Mouse (Mus musculus) intestine, postnatal 0 days (tissue): ENCODE measurements around the gene Fastkd3. TPM values are rescaled to one million over a fixed set of nuclear protein-coding genes. Genes with fewer than 3 reads are reported as not detected.

Source experiments
- ATAC-seq: fragments of 200-750 bp; cut with Nextera tagmentation; 2 replicates; pipeline ENCODE4 v1.8.0; 2017; ENCODE audit warnings: mild to moderate bottlenecking, moderate TSS enrichment, moderate library complexity
- H3K27ac ChIP-seq: fragments of 300-500 bp; sonication (generic); 2 replicates; pipeline ENCODE4 v1.5.1; 2014; ENCODE audit warnings: mild to moderate bottlenecking, low read depth, low read length, moderate library complexity
- H3K27me3 ChIP-seq: fragments of 300-500 bp; sonication (generic); replicated peaks from 2 replicates; pipeline ENCODE4 v1.6.1; 2014; ENCODE audit warnings: low read length, mixed read lengths; ENCODE audit not compliant: control insufficient read depth, insufficient read depth
- H3K36me3 ChIP-seq: fragments of 300-500 bp; sonication (generic); 2 replicates; pipeline ENCODE4 v1.6.1; 2014; ENCODE audit warnings: mild to moderate bottlenecking, moderate library complexity; ENCODE audit not compliant: control insufficient read depth, insufficient read depth
- H3K4me1 ChIP-seq: fragments of 300-500 bp; sonication (generic); replicated peaks from 2 replicates; pipeline ENCODE4 v1.6.1; 2014; ENCODE audit warnings: antibody characterized with exemption, low read length, mixed read lengths; ENCODE audit not compliant: control insufficient read depth, insufficient read depth
- H3K4me2 ChIP-seq: fragments of 300-500 bp; sonication (generic); replicated peaks from 2 replicates; pipeline ENCODE4 v1.6.1; 2014; ENCODE audit warnings: low read depth, mild to moderate bottlenecking, moderate library complexity
- H3K4me3 ChIP-seq: fragments of 300-500 bp; sonication (generic); 2 replicates; pipeline ENCODE4 v1.5.1; 2014; ENCODE audit warnings: low read depth, low read length
- H3K9ac ChIP-seq: fragments of 300-500 bp; sonication (generic); 2 replicates; pipeline ENCODE4 v1.6.1; 2014; ENCODE audit warnings: mild to moderate bottlenecking, low read depth, low read length
- H3K9me3 ChIP-seq: fragments of 300-500 bp; sonication (generic); 2 replicates; pipeline ENCODE4 v1.6.1; 2016; ENCODE audit warnings: mixed run types; ENCODE audit not compliant: control insufficient read depth
- CTCF ChIP-seq: sonication (generic); IDR thresholded peaks from 2 replicates; pipeline ENCODE4 v1.5.1; 2016; ENCODE audit warnings: low read depth, mild to moderate bottlenecking, control low read depth, antibody characterized with exemption, moderate library complexity
- WGBS: fragments of 180-500 bp; shearing (Covaris S2); extraction: QIAGEN DNeasy Blood & Tissue Kit; methylation state at CpG from one replicate; pipeline ENCODE4 v1.1.7; 2014; 5-methylcytosine and 5-hydroxymethylcytosine counted together
- polyA plus RNA-seq: library from polyadenylated mRNA; unstranded; fragments of >200 nt; fragmentation: Nextera tagmentation; extraction: Ambion mirVana; gene quantifications from 2 replicates; pipeline ENCODE4 v1.2.1, GENCODE M21; 2015

Gene Fastkd3
- polyA plus RNA-seq, 1 experiment from 2014 or later = 19.1 TPM

DNA sequence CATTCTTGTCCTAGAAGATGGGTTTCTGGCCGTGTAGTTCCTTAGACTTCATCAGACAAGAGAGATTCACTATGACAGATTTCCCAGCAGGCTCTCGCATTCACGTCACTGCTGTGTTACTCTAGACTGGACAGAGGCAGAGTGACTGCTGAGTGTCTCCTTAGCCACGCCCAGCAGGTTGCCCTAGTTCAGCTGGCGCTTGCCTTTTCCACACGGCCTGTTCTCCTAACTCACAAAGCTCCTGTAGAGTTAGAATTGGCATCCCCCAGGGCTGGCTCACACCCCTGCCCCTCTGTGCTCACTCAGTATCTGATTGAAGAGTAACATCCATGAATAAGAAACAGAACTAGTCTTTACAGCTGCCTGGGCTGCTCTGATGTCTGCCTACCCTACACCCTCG is 3.4 kb downstream of the Fastkd3 start:
- Histone ChIP-seq H3K9ac (no peak overlapping the region), H3K27ac (no peak overlapping the region), H3K9me3 (no peaks in the 10 kb centered on the region), H3K36me3 (peaks cover 58% of the 10 kb centered on the region), H3K27me3 (no peaks in the 10 kb centered on the region), H3K4me3 (no peak overlapping the region), H3K4me2 (no peak overlapping the region), H3K4me1 (0 out of 2 replicates have a peak, but pooled peaks cover 5% of the 10 kb centered on the region)
- ATAC-seq = no peak
- TF ChIP-seq CTCF = no peak
- WGBS = 86% methylated on average over 7 of the region's 7 CpGs

DNA sequence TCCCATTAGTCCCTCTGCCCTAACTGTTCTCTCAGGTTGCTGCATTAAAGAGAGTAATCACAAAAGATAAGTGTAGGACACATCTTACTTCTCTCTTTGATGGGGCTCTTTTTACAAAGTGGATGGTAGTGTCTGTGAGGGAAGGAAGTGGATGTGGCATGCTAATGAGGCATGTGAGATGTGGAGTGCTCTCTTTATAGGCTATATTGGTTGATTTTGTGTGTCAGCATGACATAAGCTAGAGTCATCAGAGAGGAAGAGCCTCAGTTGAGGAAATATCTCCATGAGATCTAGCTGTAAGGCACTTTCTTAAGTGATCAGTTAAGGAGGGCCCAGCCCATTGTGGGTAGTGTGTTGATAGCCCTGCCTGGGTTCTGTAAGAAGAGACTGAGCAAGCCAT is 6.3 kb downstream of the Fastkd3 start:
- H3K27ac ChIP-seq = no peak overlapping the region
- no peak for ATAC-seq
- no peak overlapping the region for H3K4me3 ChIP-seq
- no peak overlapping the region for H3K9ac ChIP-seq
- H3K36me3 ChIP-seq = peaks cover 83% of the 10 kb centered on the region
- H3K4me1 ChIP-seq = no peaks in the 10 kb centered on the region
- TF ChIP-seq CTCF = no peak
- no peaks in the 10 kb centered on the region for H3K9me3 ChIP-seq
- H3K27me3 ChIP-seq = no peaks in the 10 kb centered on the region
- H3K4me2 ChIP-seq = no peak overlapping the region

DNA sequence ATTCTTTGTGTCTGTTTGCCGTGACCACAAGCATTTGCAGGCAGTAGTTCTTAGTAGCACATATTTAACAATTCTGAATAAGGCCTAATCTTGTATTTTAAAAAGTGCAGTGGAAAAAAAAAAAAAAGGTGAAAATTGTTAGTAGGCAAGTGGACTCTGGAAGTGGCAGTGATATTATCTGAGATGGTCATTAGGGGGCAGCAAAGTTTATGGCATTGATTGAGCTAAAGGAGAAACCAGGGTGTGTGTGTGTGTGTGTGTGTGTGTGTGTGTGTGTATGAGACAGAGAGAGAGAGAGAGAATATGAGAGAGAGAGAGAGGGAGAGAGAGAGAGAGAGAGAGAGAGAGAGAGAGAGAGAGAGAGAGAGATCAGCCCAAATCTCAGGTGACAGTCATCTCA is 11.8 kb downstream of the Fastkd3 start:
- H3K4me2 ChIP-seq = no peak overlapping the region
- no peaks in the 10 kb centered on the region for H3K4me1 ChIP-seq
- H3K9ac ChIP-seq = no peak overlapping the region
- peak; percentile 60 for TF ChIP-seq CTCF
- no peak overlapping the region for H3K4me3 ChIP-seq
- no peak for ATAC-seq
- no peaks in the 10 kb centered on the region for H3K9me3 ChIP-seq
- 92% methylated on average over 1 of the region's 1 CpGs for whole genome bisulfite sequencing
- peaks cover 38% of the 10 kb centered on the region for H3K36me3 ChIP-seq
- no peaks in the 10 kb centered on the region for H3K27me3 ChIP-seq
- no peak overlapping the region for H3K27ac ChIP-seq

DNA sequence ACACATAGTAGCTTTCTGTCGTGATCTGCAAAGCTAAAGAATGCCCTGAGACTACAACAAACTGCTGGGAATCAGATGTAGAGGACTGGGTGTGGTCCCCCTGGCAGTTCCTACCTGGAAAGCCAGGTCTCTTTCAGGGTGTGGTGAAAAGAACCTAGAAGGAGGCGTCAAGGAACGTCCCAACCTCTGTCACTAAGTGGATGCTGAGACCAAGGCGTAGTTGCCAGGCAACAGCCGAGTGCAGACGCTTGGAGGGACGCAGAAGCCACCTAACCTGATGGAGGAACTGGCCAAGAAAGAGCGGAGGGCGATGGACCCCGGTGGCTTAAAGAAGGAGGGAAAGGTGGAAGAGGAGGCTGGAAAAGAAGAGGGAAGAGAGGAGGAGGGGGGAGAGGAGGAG is 15.2 kb downstream of the Fastkd3 start, which contains the start of gene 1700001L19Rik:
1700001L19Rik (plus strand) TSS at position 223 of the 400 bp plus-strand sequence.
- Histone ChIP-seq H3K27me3 (no peaks in the 10 kb centered on the region), H3K4me1 (no peaks in the 10 kb centered on the region), H3K27ac (no peak within 1 kb of the TSS), H3K36me3 (peaks cover 11% of the 10 kb centered on the region; the same call in 1 of the 2 replicates), H3K9ac (no peak within 1 kb of the TSS), H3K9me3 (no peaks in the 10 kb centered on the region), H3K4me3 (no peak within 1 kb of the TSS), H3K4me2 (peak within 1 kb of the TSS; percentile 57)
- no peak for TF ChIP-seq CTCF
- no peak for ATAC-seq
- WGBS = 12% methylated on average over 10 of the region's 10 CpGs

DNA sequence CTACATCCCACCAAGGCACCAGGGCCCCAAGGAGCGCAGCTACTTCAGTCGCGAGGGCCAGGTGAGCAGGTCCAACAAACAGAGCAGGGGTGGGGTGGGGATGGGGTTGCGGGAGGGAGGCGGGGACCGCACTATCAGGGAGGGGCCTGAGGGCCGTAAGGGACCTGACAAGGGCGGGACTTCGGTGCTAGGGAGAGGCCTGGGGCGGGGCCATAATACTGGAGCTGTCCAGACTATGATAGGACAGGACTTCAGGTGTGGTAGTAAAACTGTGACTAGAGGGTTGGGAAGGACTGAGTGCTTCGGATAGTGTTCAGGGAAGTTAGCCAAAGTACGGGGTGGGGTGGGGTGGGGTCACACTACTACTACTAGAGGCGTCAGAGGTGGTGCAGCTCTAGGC is 15.6 kb downstream of the Fastkd3 start:
- no peak for TF ChIP-seq CTCF
- Histone ChIP-seq H3K4me2 (peak overlapping the region; percentile 57), H3K4me1 (no peaks in the 10 kb centered on the region), H3K27ac (no peak overlapping the region), H3K4me3 (no peak overlapping the region), H3K27me3 (no peaks in the 10 kb centered on the region), H3K9ac (no peak overlapping the region), H3K36me3 (peaks cover 6% of the 10 kb centered on the region; the same call in 1 of the 2 replicates), H3K9me3 (no peaks in the 10 kb centered on the region)
- 9% methylated on average over 13 of the region's 13 CpGs for WGBS
- ATAC-seq = peak; percentile 92

DNA sequence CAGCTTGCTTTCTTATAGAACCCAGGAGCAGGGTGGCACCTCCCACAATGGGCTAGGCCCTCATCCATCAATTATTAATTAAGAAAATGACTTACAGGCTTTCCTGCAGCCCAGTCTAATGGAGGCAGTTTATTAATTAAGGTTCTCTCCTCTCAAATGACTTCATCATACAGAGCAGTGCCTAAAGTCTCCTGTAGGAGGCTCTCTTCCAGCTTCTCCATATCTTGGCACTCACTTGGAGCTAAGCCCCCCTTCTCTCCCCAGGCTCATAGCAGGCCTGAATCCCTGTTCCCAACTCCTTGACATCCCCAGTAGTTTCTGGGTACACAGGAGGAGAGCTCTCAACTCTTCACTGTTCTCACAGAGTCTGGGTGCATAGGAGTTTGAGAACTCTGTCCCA is 16.9 kb downstream of the Fastkd3 start:
- no peak for ATAC-seq

DNA sequence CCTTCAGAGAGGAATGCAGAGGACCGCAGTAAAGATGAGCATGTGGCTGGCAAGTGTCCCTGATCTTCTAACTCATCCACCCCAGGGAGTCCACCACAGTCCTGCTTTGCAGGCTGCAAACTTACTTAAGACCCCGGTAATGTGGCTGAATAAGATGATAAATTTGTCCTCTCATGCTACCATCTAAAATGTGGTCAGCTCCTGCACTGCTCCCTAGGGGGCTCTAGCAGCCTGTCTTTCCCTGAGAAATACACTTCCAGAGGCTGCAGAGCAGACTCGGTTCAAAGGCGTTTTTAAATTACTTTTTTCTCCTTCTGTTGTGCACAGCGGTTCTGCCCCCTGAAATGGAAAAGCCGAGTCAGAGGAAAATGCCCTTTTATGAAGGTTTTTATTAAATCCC is 19.1 kb downstream of the Fastkd3 start:
- no peak overlapping the region for H3K27ac ChIP-seq
- no peak for ATAC-seq
- no peaks in the 10 kb centered on the region for H3K27me3 ChIP-seq
- no peaks in the 10 kb centered on the region for H3K9me3 ChIP-seq
- no peak overlapping the region for H3K4me3 ChIP-seq
- no peaks in the 10 kb centered on the region for H3K36me3 ChIP-seq
- peak; percentile 65 for TF ChIP-seq CTCF
- no peaks in the 10 kb centered on the region for H3K4me1 ChIP-seq
- no peak overlapping the region for H3K4me2 ChIP-seq
- H3K9ac ChIP-seq = no peak overlapping the region
- 25% methylated on average over 6 of the region's 6 CpGs for WGBS

More for the DNA sequence above, 16.9 kb downstream of the Fastkd3 start:
- no peaks in the 10 kb centered on the region for H3K36me3 ChIP-seq
- no peak overlapping the region for H3K4me3 ChIP-seq
- H3K27ac ChIP-seq = no peak overlapping the region
- H3K4me1 ChIP-seq = no peaks in the 10 kb centered on the region
- no peaks in the 10 kb centered on the region for H3K9me3 ChIP-seq
- H3K4me2 ChIP-seq = no peak overlapping the region
- TF ChIP-seq CTCF = peak; percentile 27
- H3K27me3 ChIP-seq = no peaks in the 10 kb centered on the region
- H3K9ac ChIP-seq = no peak overlapping the region
